Mouse (Mus musculus) kidney, postnatal 14 days (tissue): ENCODE data around the gene Cyba.

ENCODE experiments used
- DNase-seq: peaks from one replicate; pipeline ENCODE4 v3.0.0; 2022; ENCODE audit warnings: mixed read lengths

Gene Cyba

GRCm38 (mm10) chr8:122451161-122451703, 18.5 kb upstream of the Cyba start:
- no peak for DNase-seq

DNA sequence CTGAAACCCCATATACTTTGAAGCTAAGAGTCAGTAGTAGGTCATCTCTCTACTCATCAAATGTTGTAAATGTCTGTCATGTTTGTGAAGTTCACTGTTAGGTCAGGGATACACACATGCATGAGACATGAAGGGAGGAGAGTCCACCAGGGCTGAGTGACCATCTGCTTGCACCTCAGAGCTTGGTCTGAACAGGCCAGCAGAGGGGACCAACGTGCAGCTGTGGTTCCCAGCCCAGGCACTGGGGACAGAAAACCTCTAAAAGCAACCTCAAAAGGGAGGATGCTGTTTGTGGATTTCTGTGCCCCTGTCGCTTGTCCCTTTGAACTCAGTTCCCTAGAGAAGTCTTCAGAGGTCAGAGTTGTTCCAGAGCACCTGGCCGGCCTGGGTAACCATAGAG, 12.5 kb upstream of the Cyba start:
- DNase-seq = no peak

DNA sequence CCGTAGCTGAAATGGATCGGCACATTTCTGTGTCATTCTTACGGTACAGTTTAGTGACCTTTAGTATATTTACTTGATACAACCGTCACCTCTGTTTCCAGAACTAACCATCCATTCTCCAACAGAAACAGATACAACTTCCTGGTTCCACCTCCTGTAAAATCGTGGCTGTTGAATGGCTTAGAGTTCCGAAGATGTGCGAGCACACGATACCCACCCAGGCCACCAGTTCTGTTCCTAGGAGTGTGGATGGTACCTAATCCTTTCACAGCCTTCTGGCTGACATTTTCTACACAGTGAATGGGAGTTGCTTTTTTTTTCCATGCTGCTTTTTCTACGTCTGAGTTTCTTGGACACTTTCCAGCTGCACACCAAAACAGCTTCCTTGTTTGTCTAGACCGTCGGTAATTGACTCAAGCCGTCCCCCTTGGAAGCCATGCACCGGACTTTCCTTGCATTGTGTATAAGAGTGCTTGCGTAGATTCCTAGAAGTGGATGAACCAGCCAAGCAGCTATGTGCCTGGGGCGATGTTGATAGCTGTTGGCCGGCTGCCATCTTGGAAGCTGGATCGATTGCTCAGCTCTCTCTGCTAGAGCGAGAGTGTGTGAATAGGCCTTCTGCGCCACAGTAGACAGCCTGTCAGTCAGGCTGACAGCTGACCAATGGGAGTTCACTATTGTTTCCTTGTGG, 11.5 kb upstream of the Cyba start:
- peak; percentile 91 for DNase-seq

DNA sequence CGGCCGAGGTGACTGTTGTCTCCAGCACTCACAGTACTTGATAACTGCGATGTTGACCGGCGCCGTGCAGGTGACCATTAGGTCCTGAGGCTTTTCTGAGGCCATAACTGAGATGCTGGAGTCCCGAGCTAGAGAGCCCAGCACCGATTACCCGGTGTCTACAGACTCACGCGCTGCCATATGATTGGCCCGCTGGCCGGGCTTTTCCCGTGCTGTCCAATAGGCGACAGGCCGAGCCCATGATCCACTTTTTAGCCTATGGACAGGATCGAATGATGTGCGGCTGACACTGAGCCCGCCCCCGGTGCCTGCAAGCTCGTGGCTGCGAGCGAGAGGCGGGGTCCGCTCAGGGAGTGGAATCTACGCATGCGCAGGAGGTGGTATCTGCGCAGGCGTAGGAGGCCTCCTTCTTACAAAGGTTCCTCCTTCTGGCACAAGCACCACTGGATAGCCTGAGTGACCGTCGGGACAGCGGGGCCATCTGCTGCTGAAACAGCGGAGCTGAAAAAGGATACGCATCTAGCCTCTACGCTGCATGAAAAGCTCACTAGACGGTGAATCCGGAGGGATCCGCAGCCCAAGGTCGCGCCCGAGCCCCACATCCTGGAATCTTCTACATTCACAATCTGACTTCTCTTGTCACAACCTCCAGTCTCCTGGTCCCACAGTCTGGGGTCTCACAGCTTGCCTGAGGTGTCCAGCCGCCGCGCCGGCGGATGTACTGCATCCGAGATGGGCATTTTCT, 10.7 kb upstream of the Cyba start, which contains the start of gene Mvd:
Gene Mvd (minus strand): TSS at position 161 of the 745 bp plus-strand sequence.
- peak; percentile 100 for DNase-seq

DNA sequence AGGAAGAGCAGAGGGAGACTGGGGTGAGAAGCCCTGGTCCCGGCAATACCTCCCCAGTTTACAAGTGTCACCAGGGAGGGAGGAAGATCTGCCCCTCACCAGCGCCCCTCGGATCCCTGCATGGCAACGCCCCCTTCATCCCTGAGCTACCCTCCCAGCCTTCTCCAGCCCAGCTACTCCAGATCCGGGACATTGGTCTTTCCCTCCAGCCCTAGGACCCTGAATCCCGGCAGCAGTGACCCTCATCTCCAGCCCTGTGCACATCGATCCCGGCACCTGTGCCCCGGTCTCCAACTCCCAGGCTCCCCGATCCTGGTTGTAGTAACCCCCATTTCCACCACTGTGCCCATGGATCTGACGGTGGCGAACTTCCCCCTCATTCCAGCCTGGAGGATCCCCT, 10.1 kb upstream of the Cyba start:
- no peak for DNase-seq

DNA sequence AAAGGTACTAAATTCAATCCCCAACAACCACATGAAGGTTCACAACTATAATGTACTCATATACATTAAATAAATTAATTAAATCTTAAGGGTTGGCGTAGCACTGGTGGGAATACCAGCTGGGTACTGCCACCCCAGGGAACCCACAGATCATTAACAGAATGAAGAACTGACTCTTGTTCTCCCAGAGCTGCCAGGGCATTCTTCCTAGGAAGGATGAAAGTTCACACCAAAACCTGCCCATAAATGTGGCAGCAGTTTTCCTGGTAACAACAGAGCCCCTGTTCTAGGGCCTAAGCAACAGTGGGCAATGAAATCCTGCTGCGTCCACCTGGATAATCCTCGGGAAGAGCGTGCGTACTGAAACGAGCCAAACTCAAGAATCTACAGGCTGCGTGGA, 9.6 kb upstream of the Cyba start:
- DNase-seq = no peak

- no peak for DNase-seq
These were observed 8.6 kb upstream of the Cyba start for GRCm38 (mm10) chr8:122441326-122441725.

DNA sequence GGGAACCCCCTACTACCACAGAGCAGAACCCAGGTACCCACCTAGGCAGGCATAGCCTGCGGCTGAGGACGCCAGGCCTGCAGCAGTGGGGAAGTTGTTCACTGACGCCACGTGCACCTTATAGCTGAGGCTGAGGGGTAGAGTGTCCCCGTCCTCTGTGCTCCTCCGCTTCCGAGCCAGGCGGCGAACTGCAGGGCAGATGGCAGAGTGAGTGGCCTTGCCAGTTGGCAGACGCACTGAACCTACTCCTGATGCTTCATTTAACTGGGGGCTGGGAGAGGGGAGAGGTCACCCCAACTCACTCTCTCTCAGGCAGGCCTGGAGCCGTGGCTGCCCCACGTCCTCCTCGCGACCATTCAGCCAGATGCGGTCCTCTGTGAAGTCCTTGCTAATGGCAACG, 6.6 kb upstream of the Cyba start:
- no peak for DNase-seq

GRCm38 (mm10) chr8:122437708-122438331, 5.1 kb upstream of the Cyba start:
- no peak for DNase-seq

- DNase-seq = no peak
These were observed 3.9 kb upstream of the Cyba start for GRCm38 (mm10) chr8:122436586-122437125.

GRCm38 (mm10) chr8:122436146-122436545, 3.4 kb upstream of the Cyba start:
- no peak for DNase-seq

DNA sequence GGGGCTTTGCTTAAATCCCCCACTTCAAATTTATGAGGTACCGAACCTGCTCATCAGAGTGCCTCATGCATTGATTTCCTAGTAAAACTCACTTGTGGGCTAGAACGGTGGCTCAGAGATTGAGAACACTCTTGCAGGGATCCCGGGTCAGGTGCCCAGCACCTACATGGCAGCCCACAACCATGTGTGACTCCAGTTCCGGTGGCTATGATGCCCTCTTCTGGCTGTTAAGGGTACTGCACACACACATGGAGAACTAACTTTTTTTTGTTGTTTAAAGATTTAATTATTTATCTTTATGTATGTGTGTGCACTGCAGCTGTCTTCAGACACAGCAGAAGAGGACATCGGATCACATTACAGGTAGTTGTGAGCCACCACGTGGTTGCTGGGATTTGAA, 2.6 kb upstream of the Cyba start:
- DNase-seq = no peak

GRCm38 (mm10) chr8:122433269-122433905, 657 bp upstream of the Cyba start:
- no peak for DNase-seq

GRCm38 (mm10) chr8:122431694-122432442, 862 bp downstream of the Cyba start:
- peak; percentile 48 for DNase-seq

GRCm38 (mm10) chr8:122430646-122431045, 2.1 kb downstream of the Cyba start:
- peak; percentile 69 for DNase-seq

DNA sequence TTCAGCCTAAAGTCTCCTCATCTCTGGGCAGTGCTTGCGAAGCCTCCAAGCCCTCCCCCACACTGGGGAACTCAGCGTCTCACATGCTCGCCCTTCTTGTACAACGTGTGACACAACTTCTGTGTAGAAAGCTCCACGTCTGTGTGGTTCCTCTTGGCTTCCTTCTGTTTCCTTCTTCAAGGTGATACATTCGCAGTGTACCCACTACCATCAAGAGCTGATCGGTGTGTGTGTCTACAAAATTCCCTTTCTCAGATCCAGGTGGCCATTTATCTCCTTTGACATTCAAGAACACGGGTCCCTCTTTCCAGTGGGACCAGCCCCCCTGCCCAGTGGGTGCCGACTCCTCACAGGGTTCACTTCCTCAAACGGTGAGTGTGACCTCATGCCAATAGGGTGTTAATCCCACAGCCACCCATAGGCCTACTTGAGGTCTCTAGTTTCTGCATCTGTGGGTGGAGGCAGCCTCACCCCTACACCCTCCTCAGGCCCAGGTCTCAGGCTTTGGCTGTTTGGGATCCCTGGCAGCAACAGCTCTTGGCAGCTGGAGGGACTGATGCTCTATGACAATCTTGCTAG, 2.6 kb downstream of the Cyba start:
- no peak for DNase-seq

DNA sequence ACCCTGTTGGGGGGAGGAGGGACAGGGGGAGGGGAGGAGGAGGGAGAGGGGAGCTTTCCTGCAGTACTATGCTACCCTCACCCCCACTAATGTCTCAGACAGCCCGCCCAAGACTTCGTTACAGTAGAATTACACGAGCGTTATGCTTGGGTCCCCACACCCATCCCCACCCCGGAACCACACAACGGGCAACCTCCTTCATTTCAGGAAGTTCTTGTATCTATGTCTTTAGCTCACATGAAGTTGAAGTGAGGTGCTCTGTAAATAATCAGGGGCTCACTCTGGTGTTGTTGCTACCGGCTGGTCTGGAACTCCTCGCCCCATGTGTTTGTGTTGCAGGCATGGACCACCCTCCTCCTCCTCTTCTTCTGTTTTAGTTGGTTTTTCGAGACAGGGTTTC, 4.6 kb downstream of the Cyba start:
- no peak for DNase-seq

DNA sequence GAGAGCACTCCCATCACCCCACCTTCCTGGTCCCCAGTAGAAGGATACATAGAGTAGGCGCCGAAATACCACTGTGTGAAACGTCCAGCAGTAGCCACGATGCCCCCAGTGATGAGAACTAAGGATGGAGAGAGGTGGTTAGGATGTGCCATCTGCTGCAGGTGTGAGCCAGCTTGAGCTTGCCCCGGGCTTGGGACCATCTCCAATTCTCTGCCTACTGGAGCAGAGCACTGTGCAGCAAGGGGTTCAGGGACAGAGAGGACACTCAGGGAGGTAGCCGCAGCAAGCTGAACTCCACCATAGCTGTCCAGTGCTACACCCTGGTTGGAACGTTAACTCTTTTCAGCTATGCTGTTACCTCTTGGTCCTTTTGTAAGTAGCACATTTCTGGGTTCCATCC, 5.1 kb downstream of the Cyba start:
- no peak for DNase-seq

- no peak for DNase-seq
These were observed 6.6 kb downstream of the Cyba start for GRCm38 (mm10) chr8:122426145-122426544.

DNA sequence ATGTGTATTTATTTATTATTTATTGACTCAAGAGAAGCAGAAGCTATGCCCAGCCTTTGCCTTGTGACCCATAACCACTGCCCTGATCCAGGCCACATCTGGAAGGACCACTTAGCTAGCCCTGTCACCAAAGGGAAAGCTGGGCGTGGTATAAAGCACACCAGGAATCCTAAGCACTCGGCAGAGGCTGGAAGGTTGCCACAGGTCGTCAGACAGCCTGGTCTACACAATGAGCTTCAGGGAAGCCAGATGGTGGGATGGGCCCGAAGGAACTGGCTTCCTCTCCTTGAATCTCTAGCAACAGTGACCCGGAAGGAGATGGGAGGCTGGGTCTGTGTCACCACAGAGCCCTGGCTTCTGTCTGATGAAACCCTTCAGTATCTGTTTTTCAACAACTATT, 9.1 kb downstream of the Cyba start:
- DNase-seq = peak; percentile 73

DNA sequence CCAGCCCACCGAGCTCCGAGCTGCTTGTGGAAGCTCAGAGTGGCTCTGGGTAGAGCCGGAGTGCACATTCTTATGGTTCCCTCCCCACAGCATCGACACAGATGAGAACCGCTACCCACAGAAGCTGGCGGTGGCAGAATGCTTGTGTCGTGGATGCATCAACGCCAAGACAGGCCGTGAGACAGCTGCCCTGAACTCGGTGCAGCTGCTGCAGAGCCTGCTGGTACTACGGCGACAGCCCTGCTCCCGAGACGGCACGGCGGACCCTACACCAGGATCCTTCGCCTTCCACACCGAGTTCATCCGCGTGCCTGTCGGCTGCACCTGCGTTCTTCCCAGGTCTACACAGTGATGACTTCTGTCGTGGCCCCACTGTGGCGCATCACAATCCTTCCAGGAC, 9.5 kb downstream of the Cyba start:
- DNase-seq = no peak
